10 mouse cellular contexts compared by ENCODE assay signal in genomic region chr1:97809255-97809912, GRCm38 (mm10). TPM values are rescaled to one million over a fixed set of nuclear protein-coding genes. Genes with fewer than 3 reads are reported as not detected.
A peak's percentile ranks its signal among the peaks of the same experiment; 100 is the strongest.
DNase-seq lines count a peak whose midpoint lies in the region; ATAC-seq and TF ChIP-seq lines count a peak whose summit lies in the region.
"Had no signal": no experiment of that assay in that cellular context is flagged by ENCODE, and none has a peak within 500 bp of the region (broad histone marks: within the 10 kb centered on the region; RNA-seq: fewer than 3 reads in every experiment).

No protein-coding gene starts in this region.

- WGBS in forebrain, embryonic 11.5 days, result 58% methylated on average over 2 of the region's 2 CpGs
- WGBS in forebrain, embryonic 10.5 days, result 59% methylated on average over 2 of the region's 2 CpGs
- 22% methylated on average over 2 of the region's 2 CpGs for WGBS in lung, postnatal 0 days
- WGBS in forebrain, embryonic 14.5 days, result 39% methylated on average over 2 of the region's 2 CpGs
- WGBS in stomach, postnatal 0 days, result 22% methylated on average over 2 of the region's 2 CpGs

- H3K4me2 ChIP-seq in forebrain, embryonic 11.5 days (ENCODE audit: low read depth, low read length, severe bottlenecking), result no peak overlapping the region
- H3K4me2 ChIP-seq in lung, postnatal 0 days (replicated peaks; ENCODE audit: low read depth, low read length), result no peak overlapping the region
- no peak overlapping the region for H3K4me2 ChIP-seq in forebrain, embryonic 14.5 days (ENCODE audit: low read length)
- H3K4me2 ChIP-seq in stomach, postnatal 0 days (replicated peaks; ENCODE audit: low read depth), result no peak overlapping the region
- H3K4me2 ChIP-seq: neural tube, embryonic 13.5 days had no signal

- peak; percentile 46; the same call in 1 of the 2 replicates for ATAC-seq in forebrain, embryonic 11.5 days (replicated peaks; ENCODE audit: low FRiP score)
- no peak for ATAC-seq in lung, postnatal 0 days
- ATAC-seq in forebrain, embryonic 14.5 days, result peak; percentile 68
- ATAC-seq in stomach, postnatal 0 days (ENCODE audit: low FRiP score, low TSS enrichment), result no peak

- H3K4me3 ChIP-seq in forebrain, embryonic 11.5 days (ENCODE audit: low read depth, low read length), result no peak overlapping the region
- H3K4me3 ChIP-seq in forebrain, embryonic 10.5 days, result no peak overlapping the region
- H3K4me3 ChIP-seq in lung, postnatal 0 days (ENCODE audit: low read depth, low read length), result no peak overlapping the region
- no peak overlapping the region for H3K4me3 ChIP-seq in forebrain, embryonic 14.5 days (ENCODE audit: low read depth, low read length)
- no peak overlapping the region for H3K4me3 ChIP-seq in stomach, postnatal 0 days (ENCODE audit: low read depth, low read length)
- H3K4me3 ChIP-seq: neural tube, embryonic 13.5 days had no signal

- no peak overlapping the region for H3K9ac ChIP-seq in forebrain, embryonic 11.5 days (ENCODE audit: low read length)
- H3K9ac ChIP-seq in lung, postnatal 0 days (replicated peaks; ENCODE audit: low read depth), result no peak overlapping the region
- no peak overlapping the region for H3K9ac ChIP-seq in forebrain, embryonic 14.5 days (ENCODE audit: low read length)
- H3K9ac ChIP-seq in stomach, postnatal 0 days (ENCODE audit: low read length), result no peak overlapping the region
- H3K9ac ChIP-seq: neural tube, embryonic 13.5 days had no signal

- no peaks in the 10 kb centered on the region for H3K4me1 ChIP-seq in forebrain, embryonic 11.5 days (replicated peaks; ENCODE audit: control insufficient read depth, insufficient read depth, low read length)
- no peaks in the 10 kb centered on the region for H3K4me1 ChIP-seq in forebrain, embryonic 10.5 days
- no peaks in the 10 kb centered on the region for H3K4me1 ChIP-seq in lung, postnatal 0 days (ENCODE audit: insufficient read depth, low read depth, low read length)
- no peaks in the 10 kb centered on the region for H3K4me1 ChIP-seq in forebrain, embryonic 14.5 days (ENCODE audit: control insufficient read depth, insufficient read depth, low read length)
- H3K4me1 ChIP-seq in stomach, postnatal 0 days (replicated peaks; ENCODE audit: control insufficient read depth, insufficient read depth), result no peaks in the 10 kb centered on the region
- H3K4me1 ChIP-seq: neural tube, embryonic 13.5 days had no signal

- no peaks in the 10 kb centered on the region for H3K27me3 ChIP-seq in forebrain, embryonic 11.5 days (ENCODE audit: control insufficient read depth, insufficient read depth, low read length)
- no peaks in the 10 kb centered on the region for H3K27me3 ChIP-seq in forebrain, embryonic 10.5 days (ENCODE audit: poor library complexity, severe bottlenecking)
- H3K27me3 ChIP-seq in lung, postnatal 0 days (replicated peaks; ENCODE audit: insufficient read depth, low read length), result no peaks in the 10 kb centered on the region
- H3K27me3 ChIP-seq in forebrain, embryonic 14.5 days (replicated peaks; ENCODE audit: control insufficient read depth, insufficient read depth, low read length), result no peaks in the 10 kb centered on the region
- no peaks in the 10 kb centered on the region for H3K27me3 ChIP-seq in stomach, postnatal 0 days (ENCODE audit: control insufficient read depth, insufficient read depth, low read length)
- H3K27me3 ChIP-seq: neural tube, embryonic 13.5 days had no signal

- no peak overlapping the region for H3K27ac ChIP-seq in forebrain, embryonic 11.5 days (ENCODE audit: low read depth, low read length)
- no peak overlapping the region for H3K27ac ChIP-seq in forebrain, embryonic 10.5 days
- no peak overlapping the region for H3K27ac ChIP-seq in lung, postnatal 0 days (ENCODE audit: low read length)
- H3K27ac ChIP-seq in forebrain, embryonic 14.5 days (ENCODE audit: low read depth, low read length), result no peak overlapping the region
- no peak overlapping the region for H3K27ac ChIP-seq in stomach, postnatal 0 days (replicated peaks)
- H3K27ac ChIP-seq: neural tube, embryonic 13.5 days had no signal

- TF ChIP-seq EP300 in lung, postnatal 0 days (IDR thresholded peaks at IDR 0.05), result no peak
- no peak for TF ChIP-seq EP300 in stomach, postnatal 0 days (optimal IDR thresholded peaks at IDR 0.05)

- peak; percentile 72 for TF ChIP-seq CTCF in lung, postnatal 0 days (IDR thresholded peaks at IDR 0.05)
- TF ChIP-seq CTCF in stomach, postnatal 0 days (IDR thresholded peaks at IDR 0.05; ENCODE audit: low read depth), result peak; percentile 84

- H3K36me3 ChIP-seq in forebrain, embryonic 11.5 days (ENCODE audit: control insufficient read depth, insufficient read depth, low read length), result no peaks in the 10 kb centered on the region
- H3K36me3 ChIP-seq in forebrain, embryonic 10.5 days (replicated peaks), result no peaks in the 10 kb centered on the region
- no peaks in the 10 kb centered on the region for H3K36me3 ChIP-seq in lung, postnatal 0 days (ENCODE audit: insufficient read depth, low read length)
- H3K36me3 ChIP-seq in forebrain, embryonic 14.5 days (ENCODE audit: control insufficient read depth, insufficient read depth, low read length), result no peaks in the 10 kb centered on the region
- H3K36me3 ChIP-seq in stomach, postnatal 0 days (ENCODE audit: control insufficient read depth, insufficient read depth, low read length), result no peaks in the 10 kb centered on the region
- H3K36me3 ChIP-seq: neural tube, embryonic 13.5 days had no signal

- intact Hi-C loops in gastrocnemius, postnatal 14 days (cut with DNase I; ENCODE audit: low total_unique reads), result loop anchor here (5.0 kb wide), 1 partner anchor 368 kb away; no protein-coding TSS in a partner anchor

- H3K9me3 ChIP-seq in forebrain, embryonic 11.5 days (ENCODE audit: control insufficient read depth, low read length), result no peaks in the 10 kb centered on the region
- H3K9me3 ChIP-seq in forebrain, embryonic 10.5 days, result no peaks in the 10 kb centered on the region
- H3K9me3 ChIP-seq in lung, postnatal 0 days (ENCODE audit: low read length), result no peaks in the 10 kb centered on the region
- no peaks in the 10 kb centered on the region for H3K9me3 ChIP-seq in forebrain, embryonic 14.5 days (replicated peaks; ENCODE audit: control insufficient read depth, low read length)
- H3K9me3 ChIP-seq in stomach, postnatal 0 days (ENCODE audit: control insufficient read depth, low read length), result no peaks in the 10 kb centered on the region
- H3K9me3 ChIP-seq: neural tube, embryonic 13.5 days had no signal

- no peak for DNase-seq in forebrain, embryonic 11.5 days (ENCODE audit: low spot score)
- DNase-seq in forebrain, embryonic 10.5 days (ENCODE audit: extremely low spot score, low spot score), result no peak
- peak; percentile 57 for DNase-seq in lung, postnatal 0 days (ENCODE audit: low spot score)
- no peak for DNase-seq in lung, postnatal 14 days
- DNase-seq in forebrain, embryonic 14.5 days (ENCODE audit: low spot score), result peak; percentile 81
- no peak for DNase-seq in stomach, postnatal 0 days (ENCODE audit: low spot score)
- no peak for DNase-seq in gastrocnemius, postnatal 14 days
- DNase-seq in urinary bladder, postnatal 25 days (ENCODE audit: low spot score), result no peak
- DNase-seq: cerebellum, adult 11 months had no signal

RNA-seq across cellular contexts. Expression of gene Ppip5k2, which starts 39.2 kb away (rescaled TPM):
- polyA plus RNA-seq in forebrain, embryonic 11.5 days (2014; fragmentation: Nextera tagmentation; extraction: Ambion mirVana), result 49.8 and 57.2 TPM in 2 replicates
- polyA plus RNA-seq in forebrain, embryonic 10.5 days (2016; fragmentation: Nextera tagmentation; extraction: Ambion mirVana), result 48.8 and 51.1 TPM in 2 replicates
- polyA plus RNA-seq in lung, postnatal 0 days (2015; fragmentation: Nextera tagmentation; extraction: Ambion mirVana), result 7.7 and 10.2 TPM in 2 replicates
- 37.9 and 46.7 TPM in 2 replicates for polyA plus RNA-seq in forebrain, embryonic 14.5 days (2014; fragmentation: Nextera tagmentation; extraction: Ambion mirVana)
- 11.1 and 11.5 TPM in 2 replicates for polyA plus RNA-seq in stomach, postnatal 0 days (2015; fragmentation: Nextera tagmentation; extraction: Ambion mirVana)
- total RNA-seq in gastrocnemius, postnatal 14 days (2021), result 1 to 10 TPM; 2.7 to 3.8 TPM

RNA-seq across cellular contexts. Expression of gene Gin1, which starts 39.4 kb away (rescaled TPM):
- 18.3 and 19.9 TPM in 2 replicates for polyA plus RNA-seq in forebrain, embryonic 11.5 days (2014; fragmentation: Nextera tagmentation; extraction: Ambion mirVana)
- polyA plus RNA-seq in forebrain, embryonic 10.5 days (2016; fragmentation: Nextera tagmentation; extraction: Ambion mirVana), result 17.4 and 20.4 TPM in 2 replicates
- polyA plus RNA-seq in lung, postnatal 0 days (2015; fragmentation: Nextera tagmentation; extraction: Ambion mirVana), result 14.6 and 14.8 TPM in 2 replicates
- 16.2 and 16.5 TPM in 2 replicates for polyA plus RNA-seq in forebrain, embryonic 14.5 days (2014; fragmentation: Nextera tagmentation; extraction: Ambion mirVana)
- polyA plus RNA-seq in stomach, postnatal 0 days (2015; fragmentation: Nextera tagmentation; extraction: Ambion mirVana), result 10.4 and 10.8 TPM in 2 replicates
- 1 to 10 TPM; 3.4 to 3.9 TPM for total RNA-seq in gastrocnemius, postnatal 14 days (2021)

Comparison
In these comparisons a context has a peak if more than half of its experiments do, and no peak if none do; other contexts are left out.
1. DNase-seq: peak in lung, postnatal 0 days (single experiment) and forebrain, embryonic 14.5 days (single experiment); none in forebrain, embryonic 11.5 days (single experiment), forebrain, embryonic 10.5 days (single experiment), lung, postnatal 14 days (single experiment), stomach, postnatal 0 days (single experiment), gastrocnemius, postnatal 14 days (single experiment) and urinary bladder, postnatal 25 days (single experiment).
2. ATAC-seq: peak in forebrain, embryonic 11.5 days (single experiment) and forebrain, embryonic 14.5 days (single experiment); none in lung, postnatal 0 days (single experiment) and stomach, postnatal 0 days (single experiment).